Mouse (Mus musculus) hindlimb bud, embryonic 11.5 days (tissue): ENCODE data around the gene Efcab7.

Source experiments
- DNase-seq: peaks from one replicate; pipeline ENCODE4 v3.0.0-alpha.2; 2012; ENCODE audit warnings: low read depth, low spot score; ENCODE audit errors: extremely low spot score

Efcab7 gene

GRCm38 (mm10) chr4:99829094-99830073 lies at the start of gene Efcab7:
Gene Efcab7 (plus strand): TSS chr4:99829198.
- peak; percentile 90 for DNase-seq

- DNase-seq = no peak
Observed at GRCm38 (mm10) chr4:99792365-99792764, 36.6 kb upstream of the Efcab7 start.

- no peak for DNase-seq
Observed at GRCm38 (mm10) chr4:99816697-99817460, 12.1 kb upstream of the Efcab7 start.

- no peak for DNase-seq
Observed at GRCm38 (mm10) chr4:99828337-99828736, 661 bp upstream of the Efcab7 start.

GRCm38 (mm10) chr4:99828739-99829093 lies 282 bp upstream of the Efcab7 start:
- no peak for DNase-seq

GRCm38 (mm10) chr4:99881882-99882281 lies 52.9 kb downstream of the Efcab7 start:
- DNase-seq = no peak

GRCm38 (mm10) chr4:99882405-99882804 lies 53.4 kb downstream of the Efcab7 start:
- DNase-seq = no peak

GRCm38 (mm10) chr4:99913894-99914451 lies 85.0 kb downstream of the Efcab7 start:
- DNase-seq = peak; percentile 28

- no peak for DNase-seq
Observed at GRCm38 (mm10) chr4:99926380-99926779, 97.4 kb downstream of the Efcab7 start.

GRCm38 (mm10) chr4:99928521-99928920 lies 99.5 kb downstream of the Efcab7 start:
- DNase-seq = no peak

GRCm38 (mm10) chr4:99929149-99929612 lies 100.2 kb downstream of the Efcab7 start, which contains the start of gene Pgm1:
Gene Pgm1 (plus strand): TSS chr4:99929414.
- DNase-seq = peak; percentile 8

- no peak for DNase-seq
Observed at GRCm38 (mm10) chr4:99929613-99930517, 100.9 kb downstream of the Efcab7 start, which contains the start of gene Itgb3bp. Gene Itgb3bp (minus strand): TSS chr4:99929813.

GRCm38 (mm10) chr4:99930518-99931239 lies 101.7 kb downstream of the Efcab7 start:
- no peak for DNase-seq

- no peak for DNase-seq
Observed at GRCm38 (mm10) chr4:99931240-99931580, 102.2 kb downstream of the Efcab7 start.

GRCm38 (mm10) chr4:99931807-99932206 lies 102.8 kb downstream of the Efcab7 start:
- DNase-seq = no peak

GRCm38 (mm10) chr4:99934859-99935258 lies 105.9 kb downstream of the Efcab7 start:
- no peak for DNase-seq

GRCm38 (mm10) chr4:99936278-99936677 lies 107.3 kb downstream of the Efcab7 start:
- no peak for DNase-seq

GRCm38 (mm10) chr4:99939711-99940505 lies 110.9 kb downstream of the Efcab7 start:
- DNase-seq = no peak
